Mouse (Mus musculus) heart, postnatal 0 days (tissue): ENCODE results near the gene Wdr93. TPM values are rescaled to one million over a fixed set of nuclear protein-coding genes. Genes with fewer than 3 reads are reported as not detected.

Experiments
- ATAC-seq: fragments of 200-750 bp; cut with Nextera tagmentation; 2 replicates; pipeline ENCODE4 v1.8.0; 2017; ENCODE audit warnings: low read depth, moderate number of reproducible peaks, moderate library complexity; ENCODE audit not compliant: insufficient read depth
- DNase-seq: peaks from one replicate; pipeline ENCODE4 v3.0.0-alpha.2; 2016; ENCODE audit warnings: low spot score
- H3K27ac ChIP-seq: fragments of 300-500 bp; sonication (generic); 2 replicates; pipeline ENCODE4 v1.5.1; 2014; ENCODE audit warnings: low read depth, mild to moderate bottlenecking
- H3K27me3 ChIP-seq: fragments of 300-500 bp; sonication (generic); 2 replicates; pipeline ENCODE4 v1.6.1; 2014; ENCODE audit warnings: low read length, mixed read lengths; ENCODE audit not compliant: control insufficient read depth, insufficient read depth
- H3K36me3 ChIP-seq: fragments of 300-500 bp; sonication (generic); replicated peaks from 2 replicates; pipeline ENCODE4 v1.6.1; 2014; ENCODE audit warnings: low read length, mixed read lengths; ENCODE audit not compliant: control insufficient read depth, insufficient read depth
- H3K4me1 ChIP-seq: fragments of 300-500 bp; sonication (generic); 2 replicates; pipeline ENCODE4 v1.6.1; 2014; ENCODE audit warnings: antibody characterized with exemption; ENCODE audit not compliant: control insufficient read depth, insufficient read depth
- H3K4me2 ChIP-seq: fragments of 300-500 bp; sonication (generic); 2 replicates; pipeline ENCODE4 v1.6.1; 2014; ENCODE audit warnings: low read depth, mild to moderate bottlenecking, low read length, moderate library complexity
- H3K4me3 ChIP-seq: fragments of 300-500 bp; sonication (generic); 2 replicates; pipeline ENCODE4 v1.5.1; 2014; ENCODE audit warnings: low read depth, low read length
- H3K9ac ChIP-seq: fragments of 300-500 bp; sonication (generic); replicated peaks from 2 replicates; pipeline ENCODE4 v1.6.1; 2014; ENCODE audit warnings: low read depth, low read length, mixed read lengths
- H3K9me3 ChIP-seq: fragments of 300-500 bp; sonication (generic); replicated peaks from 2 replicates; pipeline ENCODE4 v1.6.1; 2016; ENCODE audit warnings: low read length; ENCODE audit not compliant: control insufficient read depth
- CTCF ChIP-seq: IDR thresholded peaks from 2 replicates; pipeline ENCODE4 v1.5.1; 2016; ENCODE audit warnings: antibody characterized with exemption, control low read depth, low read depth
- EP300 ChIP-seq: IDR thresholded peaks from 2 replicates; pipeline ENCODE4 v1.6.1; 2016; ENCODE audit warnings: antibody characterized with exemption, low read depth
- WGBS: fragments of 180-500 bp; shearing (Covaris S2); extraction: QIAGEN DNeasy Blood & Tissue Kit; methylation state at CpG from one replicate; pipeline ENCODE4 v1.1.7; 2014; 5-methylcytosine and 5-hydroxymethylcytosine counted together
- polyA plus RNA-seq: library from polyadenylated mRNA; unstranded; fragments of >200 nt; fragmentation: Nextera tagmentation; extraction: Ambion mirVana; gene quantifications from 2 replicates; pipeline ENCODE4 v1.2.1, GENCODE M21; 2015
- total RNA-seq: library from RNA; depleted of rRNA; stranded (reverse); fragments of >200 nt; gene quantifications from 2 replicates; pipeline ENCODE4 v1.2.3, GENCODE M21; 2014; ENCODE audit warnings: low replicate concordance

Wdr93 gene
- total and polyA plus RNA-seq, 2 experiments from 2014 or later, result not detected

GRCm38 (mm10) chr7:79747659-79748058 lies 4.7 kb downstream of the Wdr93 start:
- H3K27me3 ChIP-seq, result no peaks in the 10 kb centered on the region
- no peaks in the 10 kb centered on the region for H3K36me3 ChIP-seq
- no peaks in the 10 kb centered on the region for H3K9me3 ChIP-seq
- peaks cover 8% of the 10 kb centered on the region; the same call in 1 of the 2 replicates for H3K4me1 ChIP-seq
- H3K9ac ChIP-seq, result no peak overlapping the region
- WGBS, result 52% methylated on average over 6 of the region's 6 CpGs
- H3K4me2 ChIP-seq, result no peak overlapping the region
- H3K27ac ChIP-seq, result no peak overlapping the region
- no peak for DNase-seq
- TF ChIP-seq CTCF (no peak), EP300 (no peak)
- no peak for ATAC-seq
- no peak overlapping the region for H3K4me3 ChIP-seq

GRCm38 (mm10) chr7:79749511-79749910 lies 6.5 kb downstream of the Wdr93 start:
- no peak overlapping the region for H3K4me3 ChIP-seq
- ATAC-seq (no peak), DNase-seq (no peak)
- no peak overlapping the region for H3K4me2 ChIP-seq
- no peak for TF ChIP-seq EP300
- TF ChIP-seq CTCF, result no peak
- no peaks in the 10 kb centered on the region for H3K36me3 ChIP-seq
- 82% methylated on average over 6 of the region's 6 CpGs for WGBS
- H3K9me3 ChIP-seq, result no peaks in the 10 kb centered on the region
- H3K4me1 ChIP-seq, result no peaks in the 10 kb centered on the region
- no peak overlapping the region for H3K27ac ChIP-seq
- no peak overlapping the region for H3K9ac ChIP-seq
- H3K27me3 ChIP-seq, result no peaks in the 10 kb centered on the region

DNA sequence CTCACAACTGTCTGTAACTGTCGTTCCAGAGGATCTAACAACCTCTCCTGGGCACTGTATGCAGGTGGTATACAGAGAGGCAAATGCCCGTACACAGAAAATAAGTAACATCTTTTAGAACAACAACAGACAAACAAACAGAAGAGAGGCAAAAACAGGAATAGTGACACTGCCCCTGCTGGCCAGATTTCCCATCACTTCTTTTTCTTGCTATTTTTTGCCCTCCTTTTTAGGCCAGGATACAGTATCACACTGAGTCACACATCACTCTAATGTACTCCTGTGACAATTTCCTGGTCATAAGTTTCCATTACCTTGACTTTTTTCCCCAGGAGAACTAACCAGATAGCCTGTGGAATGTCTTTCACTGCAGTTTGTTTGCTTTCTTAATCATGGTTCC lies 13.4 kb downstream of the Wdr93 start:
- H3K27ac ChIP-seq, result no peak overlapping the region
- no peaks in the 10 kb centered on the region for H3K27me3 ChIP-seq
- no peak for DNase-seq
- no peak overlapping the region for H3K9ac ChIP-seq
- WGBS, result 40% methylated on average over 2 of the region's 2 CpGs
- H3K4me3 ChIP-seq, result no peak overlapping the region
- TF ChIP-seq CTCF (no peak), EP300 (no peak)
- H3K9me3 ChIP-seq, result no peaks in the 10 kb centered on the region
- no peaks in the 10 kb centered on the region for H3K4me1 ChIP-seq
- H3K36me3 ChIP-seq, result no peaks in the 10 kb centered on the region
- no peak overlapping the region for H3K4me2 ChIP-seq
- no peak for ATAC-seq

DNA sequence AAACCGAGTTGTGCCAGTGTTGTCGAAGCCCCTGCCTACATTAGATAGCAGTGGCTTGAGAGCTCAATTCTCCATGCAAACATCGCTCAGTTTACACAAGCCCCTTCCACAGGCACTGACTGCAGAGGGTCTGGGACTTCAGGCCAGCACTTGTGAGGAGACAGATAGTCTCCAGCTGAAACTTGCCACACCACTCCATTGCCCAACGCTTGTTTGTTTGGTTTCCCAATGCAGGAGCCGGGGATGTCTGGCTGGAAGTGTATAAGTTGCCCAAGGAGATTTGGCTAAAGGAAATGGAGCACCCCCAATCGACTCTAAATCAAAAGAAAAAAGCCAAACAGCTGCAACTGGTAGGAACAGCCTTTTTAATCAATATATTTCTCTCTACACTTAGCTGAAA lies 15.2 kb downstream of the Wdr93 start:
- Histone ChIP-seq H3K36me3 (no peaks in the 10 kb centered on the region), H3K4me2 (no peak overlapping the region), H3K4me3 (no peak overlapping the region), H3K9me3 (no peaks in the 10 kb centered on the region), H3K9ac (no peak overlapping the region), H3K4me1 (no peaks in the 10 kb centered on the region), H3K27me3 (no peaks in the 10 kb centered on the region), H3K27ac (no peak overlapping the region)
- no peak for TF ChIP-seq EP300
- no peak for TF ChIP-seq CTCF
- WGBS, result 62% methylated on average over 6 of the region's 6 CpGs
- DNase-seq, result no peak
- no peak for ATAC-seq

DNA sequence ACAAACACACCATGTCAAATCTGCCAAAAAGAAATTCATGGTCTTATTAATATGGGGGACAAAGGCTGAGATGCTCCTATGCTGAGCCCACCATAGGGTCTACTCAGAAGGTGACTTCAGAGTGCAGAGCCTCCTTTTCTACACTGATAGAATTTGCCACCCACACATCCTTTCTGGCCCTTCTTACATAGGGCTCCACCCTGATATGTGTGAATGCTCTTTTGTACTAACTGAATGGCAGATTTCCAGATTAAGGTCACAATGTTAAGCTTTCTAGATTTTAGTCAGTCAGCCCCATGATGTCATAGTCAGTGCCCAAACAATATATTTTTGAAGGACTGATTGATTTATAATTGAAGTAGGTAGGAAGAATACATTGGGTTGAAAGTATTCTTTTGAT lies 16.8 kb downstream of the Wdr93 start:
- Histone ChIP-seq H3K9ac (no peak overlapping the region), H3K4me2 (no peak overlapping the region), H3K27ac (no peak overlapping the region), H3K9me3 (no peaks in the 10 kb centered on the region), H3K36me3 (no peaks in the 10 kb centered on the region), H3K4me3 (no peak overlapping the region), H3K27me3 (no peaks in the 10 kb centered on the region), H3K4me1 (no peaks in the 10 kb centered on the region)
- no peak for DNase-seq
- no peak for TF ChIP-seq EP300
- no peak for ATAC-seq

DNA sequence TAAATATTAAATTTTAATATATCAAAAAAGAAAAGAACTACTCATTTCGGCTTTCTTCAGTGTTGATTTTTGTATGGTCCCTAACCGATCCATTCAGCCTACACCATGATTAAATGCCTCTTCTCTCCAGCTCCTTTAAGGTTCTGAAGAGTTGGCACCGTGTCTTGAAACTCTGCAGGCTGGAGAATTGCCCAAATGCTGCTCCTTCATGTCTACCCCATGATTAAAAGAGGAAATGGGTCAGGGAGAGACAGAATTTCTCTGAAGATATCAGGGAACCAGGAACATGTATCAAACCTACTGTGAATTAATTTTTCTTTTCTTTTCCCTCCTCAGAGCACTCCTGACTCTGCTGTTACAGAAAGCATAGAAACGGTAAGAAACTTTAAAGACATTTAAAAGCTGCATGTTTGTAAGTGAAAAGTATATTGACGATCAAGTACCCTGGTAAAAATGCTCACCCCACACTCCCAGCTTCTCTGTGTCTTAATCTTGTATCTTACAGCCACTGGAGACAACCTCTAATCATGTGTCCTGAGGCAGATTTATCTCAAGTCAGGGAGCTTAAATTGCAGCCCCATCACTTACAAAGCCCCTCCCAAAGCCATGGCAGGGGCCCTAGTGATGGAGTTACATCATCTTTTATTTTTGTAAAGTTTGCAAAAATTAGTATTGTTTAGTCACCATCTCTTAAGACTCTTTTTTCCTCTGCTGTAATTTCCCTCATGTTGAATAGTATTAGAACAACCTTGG lies 18.3 kb downstream of the Wdr93 start:
- Histone ChIP-seq H3K4me3 (no peak overlapping the region), H3K27ac (no peak overlapping the region), H3K9me3 (no peaks in the 10 kb centered on the region), H3K36me3 (no peaks in the 10 kb centered on the region), H3K4me1 (no peaks in the 10 kb centered on the region), H3K27me3 (no peaks in the 10 kb centered on the region), H3K4me2 (no peak overlapping the region), H3K9ac (no peak overlapping the region)
- no peak for DNase-seq
- no peak for ATAC-seq
- TF ChIP-seq CTCF (no peak), EP300 (no peak)
- 63% methylated on average over 5 of the region's 5 CpGs for WGBS
